Mouse (Mus musculus): ENCODE measurements around the gene Qsox1.

DNA sequence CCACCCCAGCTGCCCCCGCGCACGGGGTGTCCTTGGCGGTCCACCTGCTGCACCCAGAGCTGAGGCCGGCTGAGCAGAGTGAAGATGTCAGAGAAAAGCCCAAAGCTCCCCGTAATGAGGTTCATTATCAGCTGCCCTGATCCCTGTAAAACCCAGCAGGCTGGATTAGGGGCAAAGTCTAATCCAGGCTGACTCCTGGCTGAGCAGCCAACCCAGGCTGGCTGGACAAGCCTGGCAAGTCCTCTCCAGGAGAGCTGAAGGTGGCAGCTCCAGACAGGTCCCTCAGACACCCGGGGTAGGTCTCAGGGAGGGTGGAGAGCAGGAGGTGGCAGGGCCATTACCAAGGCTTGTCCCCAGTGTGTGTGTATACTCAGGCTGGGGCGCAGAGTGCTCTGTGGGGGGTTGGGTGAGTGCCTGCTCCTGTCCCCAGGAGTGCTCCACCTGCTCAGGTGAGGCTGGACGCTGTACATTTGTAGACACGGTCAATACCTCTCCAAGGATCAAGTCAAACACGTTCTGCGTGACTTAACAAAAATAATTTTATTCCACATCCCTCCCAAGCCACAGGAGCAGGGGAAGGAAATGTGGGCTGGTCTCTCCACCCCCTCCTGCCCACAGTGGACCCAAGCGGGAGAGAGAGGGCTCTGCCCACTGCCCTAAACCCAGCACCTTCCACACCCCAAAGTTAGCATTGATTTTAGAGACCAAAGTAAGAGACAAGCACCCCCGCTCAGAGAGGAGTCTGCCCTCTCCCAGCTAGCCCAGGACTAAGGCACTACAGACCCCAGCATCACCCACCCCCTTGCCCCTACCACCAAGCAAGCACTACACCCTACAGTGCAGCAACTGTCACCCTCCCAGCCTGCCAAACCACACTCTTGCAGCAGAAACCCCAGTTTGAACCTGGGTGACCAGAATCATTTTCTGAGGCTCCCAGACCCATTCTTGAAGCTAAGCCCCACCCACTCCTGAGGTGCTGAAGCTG lies 34.8 kb downstream of the Qsox1 start:
- TF ChIP-seq FOSL1 (IDR thresholded peaks at IDR 0.05; ENCODE audit: insufficient read depth, low read length, poor library complexity, severe bottlenecking) (no peak), CTCF (IDR thresholded peaks at IDR 0.05; ENCODE audit: control insufficient read depth, insufficient read depth, insufficient read length) (no peak), MAX (IDR thresholded peaks at IDR 0.05) (no peak), CEBPB (IDR thresholded peaks at IDR 0.05; ENCODE audit: low read depth) (no peak), USF1 (IDR thresholded peaks at IDR 0.05; ENCODE audit: low read depth) (no peak), MYOD1 (IDR thresholded peaks at IDR 0.05; ENCODE audit: control insufficient read depth, insufficient read length, low read depth) (no peak), MYOG (IDR thresholded peaks at IDR 0.05; ENCODE audit: control insufficient read depth, extremely low read depth, insufficient read length) (no peak)
